Mouse (Mus musculus) olfactory bulb, adult 2 months (tissue): Measurements from ENCODE around the gene Trim10.

Experiments used
- CTCF ChIP-seq: fragments of 200-500 bp; IDR thresholded peaks from 2 replicates; pipeline ENCODE4 v1.5.1; 2012; ENCODE audit warnings: low read depth, mild to moderate bottlenecking, low read length, moderate library complexity; ENCODE audit not compliant: insufficient read depth
- POLR2A ChIP-seq: fragments of 200-500 bp; IDR thresholded peaks from 2 replicates; pipeline ENCODE4 v1.6.1; 2012; ENCODE audit warnings: mild to moderate bottlenecking, low read depth, low read length, moderate library complexity; ENCODE audit not compliant: insufficient read depth

- TF ChIP-seq POLR2A (no peak), CTCF (no peak)
Observed at GRCm38 (mm10) chr17:36840961-36841445, 28.4 kb upstream of the Trim10 start.
